Mouse (Mus musculus) urinary bladder, adult 18-20 months (tissue): ENCODE data around the gene A530032D15Rik.
"Not testable (repeated sequence)": the region's sequence is repeated elsewhere in the genome, so short reads cannot be mapped to it uniquely, and the experiment has no call there.

Experiments
- DNase-seq, 2 experiments: peaks; one replicate each; pipeline ENCODE4 v3.0.0; 2022; ENCODE audit warnings: low spot score in 2 of 2, mixed read lengths in 2 of 2

The A530032D15Rik gene

GRCm38 (mm10) chr1:85035801-85036200 is 73.9 kb downstream of the A530032D15Rik start:
- not testable (repeated sequence) for DNase-seq

GRCm38 (mm10) chr1:85034394-85034793 is 75.3 kb downstream of the A530032D15Rik start:
- not testable (repeated sequence) for DNase-seq

- not testable (repeated sequence) for DNase-seq
Measured at GRCm38 (mm10) chr1:85033616-85034015, 76.0 kb downstream of the A530032D15Rik start.
